Mouse (Mus musculus): Measurements from ENCODE around the gene Znrd1. TPM values are rescaled to one million over a fixed set of nuclear protein-coding genes. Genes with fewer than 3 reads are reported as not detected.
"Not testable (repeated sequence)": the region's sequence is repeated elsewhere in the genome, so short reads cannot be mapped to it uniquely, and the experiment has no call there.

Znrd1 gene
- 72.3 and 82.2 TPM in 2 replicates for polyA plus RNA-seq (2016; fragmentation: Nextera tagmentation; extraction: Ambion mirVana)

DNA sequence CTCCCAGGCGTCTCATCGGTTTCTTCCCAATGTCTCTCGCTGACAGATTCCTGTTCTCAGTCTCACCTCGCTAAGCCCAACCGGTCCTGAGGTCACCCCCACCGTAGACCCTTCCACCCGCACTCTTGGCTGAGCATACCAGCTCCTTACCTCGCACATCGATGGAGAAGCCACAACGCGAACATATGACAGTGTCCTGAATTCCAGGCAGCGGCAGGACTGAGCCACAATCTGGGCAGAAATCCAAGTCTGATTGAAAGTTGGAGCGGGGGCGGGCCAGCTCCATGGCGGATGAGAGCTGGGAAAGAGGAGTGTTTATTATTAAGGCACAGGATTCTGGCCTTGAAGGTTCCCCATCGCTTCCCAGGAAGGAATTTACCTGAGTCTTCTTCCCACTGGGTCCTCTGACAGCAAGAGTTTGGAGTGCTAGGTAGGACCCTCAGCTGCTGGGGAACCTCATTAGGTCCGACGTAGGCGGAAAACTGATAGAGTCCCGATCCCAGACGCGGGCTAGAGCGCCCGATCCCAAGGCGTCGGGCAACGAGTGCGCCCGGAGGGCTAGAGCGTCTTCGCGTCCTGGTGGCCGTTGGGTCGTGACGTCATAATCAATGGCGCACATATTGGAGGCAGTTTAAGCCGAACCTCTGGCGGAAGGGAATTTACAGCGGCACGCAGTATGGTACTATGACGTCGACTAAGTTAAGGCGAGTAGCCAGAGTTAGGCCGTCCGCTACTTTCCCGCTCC lies at the start of gene Znrd1, which contains the start of gene Znrd1as:
TSS of gene Znrd1 (minus strand) at position 561 of the 745 bp plus-strand sequence.
TSS of gene Znrd1as (plus strand) at position 594 of the 745 bp plus-strand sequence.
- WGBS: under 1% methylated on average over 46 of the region's 46 CpGs
- peak within 1 kb of the TSS; percentile 84 for H3K4me2 ChIP-seq (replicated peaks)
- H3K4me3 ChIP-seq: peak within 1 kb of the TSS; percentile 61
- peaks cover 11% of the 10 kb centered on the region for H3K4me1 ChIP-seq
- peak; percentile 98 for ATAC-seq (ENCODE audit: low FRiP score, low read depth)
- peaks cover 7% of the 10 kb centered on the region; the same call in 1 of the 2 replicates for H3K36me3 ChIP-seq
- H3K27ac ChIP-seq: no peak within 1 kb of the TSS
- H3K9ac ChIP-seq: peak within 1 kb of the TSS; percentile 77
- no peaks in the 10 kb centered on the region for H3K27me3 ChIP-seq (replicated peaks)
- no peaks in the 10 kb centered on the region for H3K9me3 ChIP-seq

DNA sequence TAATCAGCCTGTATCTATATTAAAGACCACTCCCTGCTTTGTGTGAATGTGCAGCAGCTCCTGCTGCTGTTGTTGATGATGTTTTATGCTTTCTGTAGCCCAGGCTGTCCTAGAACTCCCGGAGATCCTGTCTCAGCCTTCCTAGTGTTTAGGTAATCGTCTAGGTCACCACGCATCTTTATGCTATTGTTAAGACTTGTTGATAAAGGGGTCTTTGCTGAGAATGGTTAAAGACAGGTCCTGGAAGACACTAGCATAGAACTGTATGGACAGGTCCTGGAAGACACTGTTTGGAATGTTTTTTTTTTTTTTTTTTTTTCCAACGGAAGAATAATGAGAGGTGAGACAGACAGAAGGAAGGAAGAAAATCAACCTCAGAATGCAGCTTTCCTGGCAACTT lies 45.0 kb upstream of the Znrd1 start:
- ATAC-seq (ENCODE audit: low FRiP score, low read depth): no peak; the same call in 1 of the 2 replicates
- Histone ChIP-seq H3K36me3 (peaks cover 25% of the 10 kb centered on the region), H3K4me2 (replicated peaks) (peak overlapping the region; percentile 63), H3K4me1 (no peaks in the 10 kb centered on the region; the same call in 1 of the 2 replicates), H3K27me3 (replicated peaks) (no peaks in the 10 kb centered on the region), H3K9ac (peak overlapping the region; percentile 89), H3K9me3 (no peaks in the 10 kb centered on the region), H3K4me3 (peak overlapping the region; percentile 73), H3K27ac (0 out of 2 replicates have a peak overlapping the region, but pooled peaks have one; percentile 87)
- WGBS: 48% methylated on average over 4 of the region's 4 CpGs

DNA sequence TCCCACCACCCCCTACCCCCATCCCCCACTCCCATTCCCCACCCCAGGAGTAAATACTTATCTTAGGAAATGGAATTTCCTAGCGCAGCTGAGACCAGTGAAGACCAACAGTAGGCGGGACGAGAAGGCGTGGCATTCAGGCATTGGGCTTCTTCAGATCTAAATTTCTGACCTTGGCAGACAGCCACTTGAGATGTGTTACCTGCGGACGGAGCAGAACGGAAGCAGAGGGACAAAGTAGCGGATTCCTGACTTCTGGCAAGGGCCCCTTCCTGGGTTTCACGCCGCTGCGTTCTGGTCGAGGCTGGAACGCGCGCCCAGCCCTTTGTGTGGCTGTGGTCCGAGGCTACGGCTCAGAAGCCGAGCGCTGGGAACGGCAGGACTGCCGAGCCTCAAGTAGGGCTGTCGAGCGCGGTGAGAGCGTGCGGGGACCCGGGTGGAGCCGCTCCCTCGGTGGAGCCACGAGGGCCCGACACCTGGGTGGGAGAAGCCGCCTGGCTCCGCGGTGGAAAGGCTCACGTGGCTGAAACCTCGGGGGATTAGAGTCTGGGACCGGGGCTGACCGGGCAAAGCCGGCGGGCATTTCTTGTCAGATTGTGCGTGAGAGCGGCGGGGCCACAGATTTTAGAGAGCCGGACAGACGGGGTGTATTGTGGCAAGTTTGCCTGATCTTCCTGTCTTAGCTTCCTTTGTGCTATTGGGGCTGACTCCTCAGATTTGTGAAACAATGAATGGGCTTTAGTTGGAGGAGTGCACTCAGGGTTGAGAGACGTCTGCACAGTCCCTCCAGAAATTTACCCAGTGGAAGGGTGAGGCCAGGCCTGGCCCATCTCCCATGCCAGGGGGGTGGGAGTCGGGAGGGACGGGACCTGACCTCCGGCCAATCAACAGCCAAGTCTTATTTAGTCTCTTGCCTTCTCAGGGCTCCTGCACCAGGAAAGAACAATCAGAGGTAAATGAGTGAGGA lies 44.3 kb upstream of the Znrd1 start:
- Histone ChIP-seq H3K36me3 (peaks cover 18% of the 10 kb centered on the region; the same call in 1 of the 2 replicates), H3K9ac (peak overlapping the region; percentile 89), H3K4me2 (replicated peaks) (peak overlapping the region; percentile 63), H3K9me3 (no peaks in the 10 kb centered on the region), H3K4me3 (peak overlapping the region; percentile 73), H3K4me1 (no peaks in the 10 kb centered on the region; the same call in 1 of the 2 replicates), H3K27me3 (replicated peaks) (no peaks in the 10 kb centered on the region), H3K27ac (peak overlapping the region; percentile 87)
- under 1% methylated on average over 49 of the region's 49 CpGs for WGBS
- ATAC-seq (ENCODE audit: low FRiP score, low read depth): peak; percentile 88

DNA sequence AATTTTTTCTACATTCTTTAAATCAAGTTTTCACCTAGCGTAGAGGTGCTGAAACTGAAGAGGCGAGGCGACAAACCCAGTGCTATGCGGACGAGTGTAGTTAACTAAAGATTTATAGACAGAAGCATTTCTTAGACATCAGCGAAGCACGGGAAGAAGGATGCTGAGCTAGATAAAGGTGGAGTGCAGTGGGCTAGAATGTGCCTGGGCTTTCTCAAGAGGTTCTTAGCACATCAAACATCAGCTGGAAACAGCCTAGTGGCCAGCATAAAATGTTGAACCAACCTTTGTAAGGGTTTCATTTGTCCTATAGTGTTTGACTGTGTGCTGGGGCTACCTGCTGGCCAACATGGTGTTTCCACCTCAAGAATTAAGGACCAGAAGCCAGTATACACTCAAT lies 42.5 kb upstream of the Znrd1 start, which contains the start of gene Zfp57:
TSS of gene Zfp57 (plus strand) at position 301 of the 400 bp plus-strand sequence.
- 91% methylated on average over 7 of the region's 7 CpGs for WGBS
- Histone ChIP-seq H3K9ac (no peak within 1 kb of the TSS), H3K27ac (no peak within 1 kb of the TSS), H3K4me1 (no peaks in the 10 kb centered on the region; the same call in 1 of the 2 replicates), H3K4me3 (peak within 1 kb of the TSS; percentile 73), H3K4me2 (replicated peaks) (peak within 1 kb of the TSS; percentile 63), H3K27me3 (replicated peaks) (no peaks in the 10 kb centered on the region), H3K36me3 (peaks cover 2% of the 10 kb centered on the region; the same call in 1 of the 2 replicates), H3K9me3 (no peaks in the 10 kb centered on the region)
- no peak for ATAC-seq (ENCODE audit: low FRiP score, low read depth)

DNA sequence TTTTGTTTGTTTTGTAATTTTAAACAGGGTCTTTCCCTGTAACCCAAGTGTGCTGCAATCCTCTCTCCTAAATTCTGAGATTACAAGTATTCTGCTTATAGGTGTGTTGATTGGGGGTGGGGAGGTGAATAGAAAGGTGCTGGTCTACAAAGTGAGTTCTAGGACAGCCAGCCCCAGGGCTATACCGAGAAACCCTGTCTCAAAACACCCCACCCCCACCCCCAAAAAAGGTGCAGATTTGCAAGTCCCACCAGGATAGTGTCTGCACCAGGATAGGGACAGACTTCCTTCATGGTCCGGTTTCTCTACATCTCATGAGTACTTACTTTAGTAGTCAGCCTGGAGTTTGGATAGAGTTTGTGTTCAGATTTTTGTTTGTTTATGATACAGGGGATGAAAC lies 40.1 kb upstream of the Znrd1 start:
- H3K4me2 ChIP-seq (replicated peaks): no peak overlapping the region
- no peaks in the 10 kb centered on the region for H3K27me3 ChIP-seq (replicated peaks)
- no peaks in the 10 kb centered on the region; the same call in 1 of the 2 replicates for H3K4me1 ChIP-seq
- ATAC-seq (ENCODE audit: low FRiP score, low read depth): no peak
- H3K27ac ChIP-seq: no peak overlapping the region
- no peaks in the 10 kb centered on the region for H3K36me3 ChIP-seq
- no peak overlapping the region for H3K9ac ChIP-seq
- WGBS: 81% methylated on average over 2 of the region's 2 CpGs
- no peaks in the 10 kb centered on the region for H3K9me3 ChIP-seq
- no peak overlapping the region for H3K4me3 ChIP-seq

DNA sequence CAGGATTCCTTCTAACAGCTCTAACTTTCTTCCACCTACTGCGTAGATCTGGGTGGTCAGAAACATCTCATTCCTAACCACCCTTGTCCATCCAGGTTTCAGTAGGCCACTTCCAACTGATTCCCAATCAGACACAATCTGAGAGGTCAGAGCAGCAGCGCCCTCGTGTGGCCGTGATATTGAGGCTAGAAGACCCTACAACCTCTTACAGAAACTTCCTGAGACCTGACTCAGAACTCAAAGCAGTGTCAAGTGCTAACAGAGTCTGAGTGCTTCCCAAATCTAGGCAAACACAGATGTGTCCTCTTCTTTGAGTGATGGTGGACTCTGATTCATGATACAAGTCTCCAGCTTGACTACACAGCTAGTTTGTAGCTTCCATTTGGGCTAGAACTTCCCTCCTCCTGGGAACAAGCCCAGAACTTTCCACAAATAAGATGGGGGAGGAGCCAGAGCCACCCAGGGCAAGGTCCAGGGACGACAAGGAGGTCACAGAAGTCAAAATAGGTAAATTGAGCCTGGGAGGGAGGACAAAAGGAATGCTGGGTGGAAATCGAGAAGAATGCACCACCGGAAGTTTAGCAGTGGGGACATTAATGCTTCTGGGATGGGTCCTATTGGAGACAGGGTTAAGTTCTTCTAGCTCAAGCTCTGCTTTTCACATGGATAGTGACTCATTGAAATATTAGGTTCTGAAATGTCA lies 38.8 kb upstream of the Znrd1 start:
- no peaks in the 10 kb centered on the region for H3K36me3 ChIP-seq
- WGBS: 32% methylated on average over 7 of the region's 7 CpGs
- H3K9me3 ChIP-seq: no peaks in the 10 kb centered on the region
- H3K27me3 ChIP-seq (replicated peaks): no peaks in the 10 kb centered on the region
- no peak overlapping the region for H3K27ac ChIP-seq
- H3K4me1 ChIP-seq: no peaks in the 10 kb centered on the region; the same call in 1 of the 2 replicates
- peak; percentile 52; the same call in 1 of the 2 replicates for ATAC-seq (ENCODE audit: low FRiP score, low read depth)
- no peak overlapping the region for H3K4me3 ChIP-seq
- no peak overlapping the region for H3K9ac ChIP-seq
- H3K4me2 ChIP-seq (replicated peaks): no peak overlapping the region

DNA sequence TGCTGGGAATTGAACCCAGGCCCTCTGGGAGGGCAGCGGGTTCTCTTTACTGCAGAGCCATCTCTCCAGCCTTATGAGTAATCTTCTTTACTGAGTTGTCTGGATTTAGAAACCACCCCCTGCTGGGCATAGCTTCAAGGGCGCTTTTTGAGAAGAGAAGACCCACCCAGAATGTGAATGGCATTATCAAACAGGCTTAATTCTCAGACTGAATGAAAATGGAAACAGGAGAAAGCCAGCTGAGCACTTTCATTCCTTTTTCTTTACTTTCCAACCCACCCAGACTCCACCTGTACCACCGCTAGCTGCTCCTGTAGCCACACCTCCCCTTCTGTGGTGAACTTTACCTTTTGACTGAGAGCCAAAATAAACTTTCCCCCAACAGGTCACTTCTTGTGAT lies 37.1 kb upstream of the Znrd1 start:
- 67% methylated on average over 3 of the region's 3 CpGs for WGBS

DNA sequence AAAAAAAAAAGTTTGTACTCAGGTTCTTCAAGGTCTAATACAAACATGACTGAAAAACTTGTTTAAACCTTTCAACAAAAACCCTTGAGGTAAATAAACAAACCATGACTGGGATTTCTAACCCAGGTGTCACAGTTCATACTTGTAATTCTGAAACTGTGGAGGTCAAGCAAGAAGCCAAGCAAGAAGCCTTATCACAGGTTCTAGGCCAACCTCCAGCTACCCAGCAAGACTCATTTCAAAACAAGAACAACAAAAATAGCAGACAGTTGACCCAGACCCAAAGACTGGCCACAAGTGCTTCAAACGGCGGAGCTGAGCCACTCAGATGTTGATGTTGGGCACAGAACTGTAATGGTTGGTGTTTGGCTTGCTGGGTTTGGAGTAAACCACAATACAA lies 36.2 kb upstream of the Znrd1 start:
- no peaks in the 10 kb centered on the region for H3K36me3 ChIP-seq
- 93% methylated on average over 2 of the region's 2 CpGs for WGBS
- no peak for ATAC-seq (ENCODE audit: low FRiP score, low read depth)
- H3K27ac ChIP-seq: no peak overlapping the region
- no peak overlapping the region for H3K9ac ChIP-seq
- no peaks in the 10 kb centered on the region for H3K4me1 ChIP-seq
- H3K9me3 ChIP-seq: no peaks in the 10 kb centered on the region
- no peak overlapping the region for H3K4me3 ChIP-seq
- H3K4me2 ChIP-seq (replicated peaks): no peak overlapping the region
- peaks cover 2% of the 10 kb centered on the region for H3K27me3 ChIP-seq (replicated peaks)

More for the DNA sequence above, 37.1 kb upstream of the Znrd1 start:
- no peaks in the 10 kb centered on the region for H3K9me3 ChIP-seq
- H3K9ac ChIP-seq: no peak overlapping the region
- no peak overlapping the region for H3K27ac ChIP-seq
- no peak overlapping the region for H3K4me3 ChIP-seq
- no peak for ATAC-seq (ENCODE audit: low FRiP score, low read depth)
- no peaks in the 10 kb centered on the region for H3K27me3 ChIP-seq (replicated peaks)
- H3K4me2 ChIP-seq (replicated peaks): no peak overlapping the region
- no peaks in the 10 kb centered on the region for H3K4me1 ChIP-seq
- H3K36me3 ChIP-seq: no peaks in the 10 kb centered on the region

DNA sequence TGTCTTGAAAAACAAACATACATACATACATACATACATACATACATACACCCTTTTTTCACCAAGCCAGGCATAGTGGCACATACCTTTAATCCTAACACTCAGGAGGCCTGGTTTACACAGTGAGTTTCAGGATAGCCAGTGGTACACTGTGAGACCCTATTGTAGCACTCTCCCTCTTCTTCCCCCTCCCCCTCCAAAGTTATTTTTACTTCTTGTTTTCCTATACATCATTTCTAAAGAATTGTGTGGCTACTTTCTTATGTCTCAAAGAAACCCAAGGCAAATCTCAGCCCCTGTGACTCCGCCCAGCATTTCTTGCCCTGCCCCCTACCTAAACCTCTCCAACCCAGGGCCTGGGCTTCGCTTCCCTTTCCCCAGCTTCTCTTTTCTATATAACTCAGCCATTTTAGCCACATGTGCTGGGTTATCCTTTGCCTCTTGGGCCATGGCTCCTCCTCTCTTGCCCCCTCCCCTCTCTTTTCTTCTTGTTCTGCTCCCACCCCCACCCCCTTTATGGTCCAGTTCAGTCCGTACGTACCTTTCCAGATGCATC lies 35.5 kb upstream of the Znrd1 start:
- 89% methylated on average over 4 of the region's 4 CpGs for WGBS
- H3K9ac ChIP-seq: no peak overlapping the region
- no peaks in the 10 kb centered on the region for H3K9me3 ChIP-seq
- no peak overlapping the region for H3K4me2 ChIP-seq (replicated peaks)
- peaks cover 9% of the 10 kb centered on the region for H3K27me3 ChIP-seq (replicated peaks)
- H3K27ac ChIP-seq: no peak overlapping the region
- ATAC-seq (ENCODE audit: low FRiP score, low read depth): no peak
- H3K4me3 ChIP-seq: no peak overlapping the region
- H3K4me1 ChIP-seq: no peaks in the 10 kb centered on the region
- no peaks in the 10 kb centered on the region for H3K36me3 ChIP-seq

DNA sequence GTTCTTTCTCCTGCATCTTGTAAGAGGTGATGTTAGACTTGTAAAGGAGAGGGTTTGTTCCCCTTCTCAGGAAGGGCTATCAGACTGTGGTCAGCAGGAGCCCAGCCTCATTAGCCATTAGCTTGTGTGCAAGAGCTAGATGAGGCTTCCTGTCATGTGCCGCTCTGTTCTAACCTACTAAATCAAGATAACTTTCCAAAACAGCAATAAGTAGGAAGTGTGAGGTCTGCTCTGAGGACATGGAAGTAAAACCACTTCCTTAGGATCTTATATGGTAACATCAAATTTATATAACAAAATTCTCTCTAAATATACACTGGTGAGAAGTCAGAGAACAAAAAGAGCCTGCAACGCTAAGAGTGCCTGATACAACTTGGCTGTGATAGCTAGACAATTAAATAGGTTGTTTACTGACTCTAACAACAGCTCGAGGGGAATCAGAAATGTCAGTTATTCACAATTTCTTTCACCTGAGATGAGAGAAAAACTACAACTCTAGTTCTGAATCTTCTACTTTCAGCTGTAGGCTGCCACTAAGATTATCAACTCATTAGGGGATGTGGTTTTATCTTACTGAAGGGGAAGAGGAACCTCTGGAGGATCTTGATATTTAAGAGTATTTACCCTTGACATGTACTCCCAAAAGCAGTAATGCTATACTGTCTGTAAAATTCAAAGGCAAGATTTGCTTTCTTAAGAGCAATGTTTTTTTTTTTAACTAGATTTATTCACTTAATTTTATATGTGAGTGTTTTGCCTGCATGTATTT lies 34.2 kb upstream of the Znrd1 start:
- WGBS: 71% methylated on average over 3 of the region's 3 CpGs
- Histone ChIP-seq H3K9me3 (no peaks in the 10 kb centered on the region), H3K4me3 (no peak overlapping the region), H3K9ac (no peak overlapping the region), H3K36me3 (no peaks in the 10 kb centered on the region), H3K27me3 (replicated peaks) (peaks cover 22% of the 10 kb centered on the region), H3K4me1 (no peaks in the 10 kb centered on the region; the same call in 1 of the 2 replicates), H3K4me2 (replicated peaks) (no peak overlapping the region), H3K27ac (no peak overlapping the region)
- ATAC-seq (ENCODE audit: low FRiP score, low read depth): no peak

DNA sequence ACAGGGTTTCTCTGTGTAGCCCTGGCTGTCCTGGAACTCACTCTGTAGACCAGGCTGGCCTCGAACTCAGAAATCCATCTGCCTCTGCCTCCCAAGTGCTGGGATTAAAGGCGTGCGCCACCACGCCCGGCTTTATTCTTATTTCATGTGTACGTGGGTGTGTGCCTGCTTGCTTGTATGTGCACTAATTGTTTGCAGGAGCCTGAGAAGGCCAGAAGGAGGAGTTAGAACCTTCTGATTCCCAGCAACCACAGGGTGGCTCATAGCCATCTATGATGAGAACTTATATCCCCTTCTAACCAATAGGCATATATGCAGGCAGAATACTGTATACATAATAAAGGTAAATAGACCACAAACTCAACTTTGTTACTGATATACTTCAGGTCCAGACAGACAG lies 32.3 kb upstream of the Znrd1 start:
- H3K36me3 ChIP-seq; H3K4me3 ChIP-seq; H3K9ac ChIP-seq; H3K9me3 ChIP-seq; H3K27ac ChIP-seq; H3K4me2 ChIP-seq (replicated peaks); ATAC-seq (ENCODE audit: low FRiP score, low read depth); H3K4me1 ChIP-seq: not testable (repeated sequence)
- peaks cover 26% of the 10 kb centered on the region for H3K27me3 ChIP-seq (replicated peaks)
- WGBS: 91% methylated on average over 6 of the region's 6 CpGs

All from neural tube, embryonic 12.5 days (tissue).